Mouse (Mus musculus) spleen, adult 2 months (tissue): Measurements from ENCODE around the gene Asl.

ENCODE experiments used
- CTCF ChIP-seq: fragments of 200-500 bp; IDR thresholded peaks from 2 replicates; pipeline ENCODE4 v1.5.1; 2011; ENCODE audit warnings: mild to moderate bottlenecking, inconsistent platforms; ENCODE audit not compliant: insufficient read depth, insufficient read length, insufficient replicate concordance; ENCODE audit errors: extremely low read depth
- POLR2A ChIP-seq: fragments of 200-500 bp; IDR thresholded peaks from 2 replicates; pipeline ENCODE4 v1.6.1; 2011; ENCODE audit warnings: low read depth, low read length, inconsistent platforms

DNA sequence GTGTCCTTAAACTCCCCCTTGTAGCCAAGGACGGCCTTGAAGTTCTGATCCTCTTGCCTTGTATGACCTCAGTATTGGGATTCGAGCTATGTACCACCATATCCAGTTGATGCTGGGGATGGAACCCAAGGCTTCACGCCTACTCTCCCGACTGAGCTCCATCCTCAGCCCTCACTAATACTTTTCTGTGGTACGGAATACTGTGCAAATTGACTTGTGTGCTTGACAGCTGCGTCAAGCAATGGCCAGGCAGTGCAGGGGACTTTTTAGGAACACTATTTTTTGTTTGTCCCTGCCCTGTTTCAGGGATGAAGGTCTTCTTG lies 49.7 kb upstream of the Asl start:
- no peak for TF ChIP-seq CTCF
- TF ChIP-seq POLR2A: no peak
